Mouse (Mus musculus) ES-Bruce4 (cell line): ENCODE data around the gene A630095N17Rik.

ENCODE experiments used
- EP300 ChIP-seq: IDR thresholded peaks from 2 replicates; pipeline ENCODE4 v1.6.1; 2011; ENCODE audit warnings: low read depth, low read length; ENCODE audit not compliant: insufficient read depth
- POLR2A ChIP-seq: IDR thresholded peaks from one replicate; pipeline ENCODE4 v1.8.1; 2011; ENCODE audit warnings: low read length; ENCODE audit not compliant: insufficient read depth

GRCm38 (mm10) chr1:75254625-75255013 is 22.7 kb upstream of the A630095N17Rik start:
- no peak for TF ChIP-seq EP300
- TF ChIP-seq POLR2A: no peak
